Mouse (Mus musculus): ENCODE results near the gene Hp. TPM values are rescaled to one million over a fixed set of nuclear protein-coding genes. Genes with fewer than 3 reads are reported as not detected.

Hp gene
- 169 and 305 TPM in 2 replicates for polyA plus RNA-seq (2012)

GRCm38 (mm10) chr8:109578900-109579301 is at the start of gene Hp:
Gene Hp (minus strand): TSS chr8:109579172.

GRCm38 (mm10) chr8:109614243-109615210 is 35.6 kb upstream of the Hp start, which contains the start of gene Pkd1l3:
Gene Pkd1l3 (plus strand): TSS chr8:109614517.

DNA sequence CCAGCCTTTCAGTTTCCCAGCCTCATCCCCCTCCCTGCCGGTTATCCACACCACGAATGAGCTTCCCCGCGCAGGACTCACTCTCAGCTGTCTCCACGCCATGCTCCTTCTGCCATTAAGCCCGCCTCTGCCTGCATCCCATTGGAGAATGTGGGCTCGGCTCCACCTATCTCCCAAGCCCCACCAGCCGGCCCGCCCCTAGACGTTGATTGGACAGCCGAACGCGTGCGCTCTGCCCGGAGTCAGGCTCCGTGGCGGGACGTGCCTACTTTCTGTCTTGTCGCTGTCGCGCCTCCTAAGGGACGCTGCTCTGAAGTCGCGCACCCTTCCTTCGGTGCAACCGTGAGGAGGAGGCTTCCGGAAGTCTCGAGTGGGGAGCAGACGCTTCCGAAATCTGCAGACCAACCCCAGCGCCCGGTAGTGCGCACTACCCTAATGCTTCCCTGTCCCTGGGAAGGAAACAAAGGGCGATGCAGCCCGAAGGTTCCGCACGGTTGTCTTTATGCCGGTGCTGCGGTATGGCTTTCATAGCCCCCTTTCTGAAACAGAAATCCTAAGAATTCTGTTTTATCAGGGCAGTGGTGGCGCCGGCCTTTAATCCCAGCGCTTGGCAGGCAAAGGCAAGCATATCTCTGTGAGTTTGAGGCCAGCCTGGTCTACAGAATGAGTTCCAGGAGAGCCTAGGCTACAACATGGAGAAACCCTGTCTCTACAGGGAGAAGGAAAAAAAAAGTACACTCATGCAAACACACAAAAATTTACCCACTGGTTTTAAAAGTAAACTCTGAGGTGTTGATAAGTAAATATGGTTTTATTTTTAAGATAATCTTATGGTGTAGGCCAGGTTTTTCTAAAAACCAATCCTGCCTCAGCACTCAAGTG is 29.5 kb upstream of the Hp start, which contains the start of gene Dhodh:
Gene Dhodh, minus strand, starts transcription at position 403 of the 882 bp plus-strand sequence.

GRCm38 (mm10) chr8:109565498-109566333 is 13.3 kb downstream of the Hp start, which contains the start of the genes Dhx38 and Txnl4b:
Gene Dhx38 (minus strand): TSS chr8:109565861.
Gene Txnl4b (plus strand): TSS chr8:109565892.

Other genes with a start within 250 kb of the Hp start
- gene Pmfbp1, start 85.1 kb downstream of the Hp start, polyA plus RNA-seq (2012) = not detected in 2 replicates
- 65.0 and 84.0 TPM in 2 replicates for gene Dhx38, start 13.3 kb downstream of the Hp start, polyA plus RNA-seq (2012)
- 4.4 and 6.3 TPM in 2 replicates for gene Txnl4b, start 13.3 kb downstream of the Hp start, polyA plus RNA-seq (2012)
- gene Dhodh, start 29.5 kb upstream of the Hp start, polyA plus RNA-seq (2012) = 64.5 and 65.1 TPM in 2 replicates
- 0.23 and 0.38 TPM in 2 replicates for gene Pkd1l3, start 35.3 kb upstream of the Hp start, polyA plus RNA-seq (2012)
- gene Ist1, start 114.1 kb upstream of the Hp start, polyA plus RNA-seq (2012) = 21.3 and 25.2 TPM in 2 replicates
- gene Zfp821, start 126.4 kb upstream of the Hp start, polyA plus RNA-seq (2012) = 5.4 and 6.7 TPM in 2 replicates
- gene Atxn1l, start 158.6 kb upstream of the Hp start, polyA plus RNA-seq (2012) = 17.8 and 24.3 TPM in 2 replicates
- 32.2 and 39.6 TPM in 2 replicates for gene Ap1g1, start 199.4 kb upstream of the Hp start, polyA plus RNA-seq (2012)